Mouse (Mus musculus) inflammation-experienced regulatory T-cells, adult 6 months (primary cell): Measurements from ENCODE around the gene Usmg5. TPM values are rescaled to one million over a fixed set of nuclear protein-coding genes. Genes with fewer than 3 reads are reported as not detected.
"Not testable (repeated sequence)": the region's sequence is repeated elsewhere in the genome, so short reads cannot be mapped to it uniquely, and the experiment has no call there.

Experiments used
- ATAC-seq: one replicate; pipeline ENCODE4 v1.8.0; 2017
- polyA plus RNA-seq, 3 experiments: library from polyadenylated mRNA; unstranded; fragments of 100-300 nt; shearing (Covaris generic); gene quantifications; one replicate each; pipeline ENCODE4 v1.2.1; 2017

Gene Usmg5
- 100 to 1,000 TPM; 223 to 391 (median 299) TPM for polyA plus RNA-seq

- peak; percentile 96 for ATAC-seq
Observed at GRCm38 (mm10) chr19:47090550-47091156, at the start of gene Usmg5, which contains the start of gene Pdcd11. Usmg5 (minus strand) TSS chr19:47090647. Pdcd11 (plus strand) TSS chr19:47090768.

GRCm38 (mm10) chr19:47139611-47140010, 49.2 kb upstream of the Usmg5 start:
- ATAC-seq = not testable (repeated sequence)

- ATAC-seq = peak; percentile 86
Observed at GRCm38 (mm10) chr19:47137771-47138421, 47.4 kb upstream of the Usmg5 start, which contains the start of gene Calhm2. Calhm2 (minus strand) TSS chr19:47138294.

GRCm38 (mm10) chr19:47137051-47137581, 46.7 kb upstream of the Usmg5 start:
- ATAC-seq = no peak

GRCm38 (mm10) chr19:47136170-47136569, 45.7 kb upstream of the Usmg5 start:
- ATAC-seq = no peak

GRCm38 (mm10) chr19:47135568-47135967, 45.1 kb upstream of the Usmg5 start:
- no peak for ATAC-seq

- ATAC-seq = no peak
Observed at GRCm38 (mm10) chr19:47133161-47133560, 42.7 kb upstream of the Usmg5 start.

GRCm38 (mm10) chr19:47130551-47131125, 40.2 kb upstream of the Usmg5 start:
- ATAC-seq = no peak

GRCm38 (mm10) chr19:47128835-47129234, 38.4 kb upstream of the Usmg5 start:
- ATAC-seq = no peak

- ATAC-seq = no peak
Observed at GRCm38 (mm10) chr19:47128164-47128563, 37.7 kb upstream of the Usmg5 start.

- no peak for ATAC-seq
Observed at GRCm38 (mm10) chr19:47122802-47123201, 32.4 kb upstream of the Usmg5 start.

- ATAC-seq = no peak
Observed at GRCm38 (mm10) chr19:47121054-47121453, 30.6 kb upstream of the Usmg5 start.

- no peak for ATAC-seq
Observed at GRCm38 (mm10) chr19:47118634-47119033, 28.2 kb upstream of the Usmg5 start.

GRCm38 (mm10) chr19:47104641-47105271, 14.3 kb upstream of the Usmg5 start:
- ATAC-seq = no peak

GRCm38 (mm10) chr19:47101080-47101479, 10.6 kb upstream of the Usmg5 start:
- no peak for ATAC-seq

- peak; percentile 39 for ATAC-seq
Observed at GRCm38 (mm10) chr19:47089718-47090525, 525 bp downstream of the Usmg5 start.

GRCm38 (mm10) chr19:47088226-47088625, 2.2 kb downstream of the Usmg5 start:
- ATAC-seq = no peak

GRCm38 (mm10) chr19:47067924-47068611, 22.4 kb downstream of the Usmg5 start:
- ATAC-seq = peak; percentile 94

- ATAC-seq = peak; percentile 71
Observed at GRCm38 (mm10) chr19:47067096-47067882, 23.2 kb downstream of the Usmg5 start, which contains the start of gene Taf5. Taf5 (plus strand) TSS chr19:47067746.

GRCm38 (mm10) chr19:47065860-47066259, 24.6 kb downstream of the Usmg5 start:
- ATAC-seq = no peak

- ATAC-seq = no peak
Observed at GRCm38 (mm10) chr19:47057684-47058083, 32.8 kb downstream of the Usmg5 start.
